Mouse (Mus musculus) C2C12 (cell line): ENCODE results near the gene Tctex1d1.

Experiments used
- CTCF ChIP-seq: IDR thresholded peaks from one replicate; pipeline ENCODE4 v1.5.1; 2011; ENCODE audit not compliant: control insufficient read depth, insufficient read depth, insufficient read length
- MYOD1 ChIP-seq: IDR thresholded peaks from one replicate; pipeline ENCODE4 v1.6.1; 2011; ENCODE audit warnings: low read depth; ENCODE audit not compliant: control insufficient read depth, insufficient read length

GRCm38 (mm10) chr4:103028177-103029088 is 50.0 kb downstream of the Tctex1d1 start:
- no peak for TF ChIP-seq MYOD1
- no peak for TF ChIP-seq CTCF
